Mouse (Mus musculus): ENCODE measurements around the gene Gm8369.
"Not testable (repeated sequence)": the region's sequence is repeated elsewhere in the genome, so short reads cannot be mapped to it uniquely, and the experiment has no call there.

The Gm8369 gene

DNA sequence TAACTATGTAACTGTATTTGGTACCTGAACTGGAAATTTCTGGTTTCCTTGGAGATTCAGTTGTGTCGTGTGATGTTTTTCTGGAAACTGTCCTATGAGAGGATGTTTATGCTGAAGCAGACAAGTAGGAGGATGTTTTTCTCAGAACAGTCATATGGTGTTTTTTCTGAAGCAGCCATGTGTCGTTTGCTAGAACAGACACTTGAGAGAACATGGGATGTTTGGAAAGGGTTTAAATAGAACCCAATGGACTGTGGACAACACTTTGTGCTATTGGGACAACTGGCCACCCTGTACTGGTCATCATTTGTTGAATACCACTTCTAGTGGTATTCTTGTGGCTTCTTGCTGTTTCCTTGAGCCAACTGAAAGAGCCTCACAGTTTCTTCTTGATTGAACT is at the start of gene Gm8369:
Gene Gm8369, plus strand, starts transcription at position 193 of the 400 bp plus-strand sequence.
- no peak for DNase-seq (ENCODE audit: extremely low read depth, insufficient read length, low spot score)

DNA sequence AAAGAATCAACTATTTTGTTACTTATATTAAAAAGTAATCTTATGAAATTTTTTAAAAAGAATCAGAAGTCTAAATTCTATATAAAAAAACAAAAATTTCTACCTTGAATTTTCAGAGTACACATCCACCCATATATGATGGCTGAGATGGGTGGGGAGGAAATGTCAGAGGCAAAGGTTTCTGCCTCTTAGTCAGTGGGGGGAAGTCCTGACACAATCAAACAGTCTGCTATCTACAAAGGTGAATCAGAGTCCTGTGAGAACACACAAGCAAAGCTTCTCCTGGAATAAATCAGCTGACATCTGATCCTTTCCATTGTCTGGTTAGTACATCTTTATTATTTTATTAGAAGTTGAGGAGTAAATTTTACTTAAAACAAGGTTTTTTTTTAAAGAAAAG is 42.4 kb upstream of the Gm8369 start, which contains the start of gene Ms4a4b:
Gene Ms4a4b, plus strand, starts transcription at position 216 of the 400 bp plus-strand sequence.
- DNase-seq (ENCODE audit: extremely low read depth, insufficient read length, low spot score) = no peak

GRCm38 (mm10) chr19:11443964-11444363 is 41.8 kb upstream of the Gm8369 start:
- no peak for DNase-seq (ENCODE audit: extremely low read depth, insufficient read length, low spot score)

DNA sequence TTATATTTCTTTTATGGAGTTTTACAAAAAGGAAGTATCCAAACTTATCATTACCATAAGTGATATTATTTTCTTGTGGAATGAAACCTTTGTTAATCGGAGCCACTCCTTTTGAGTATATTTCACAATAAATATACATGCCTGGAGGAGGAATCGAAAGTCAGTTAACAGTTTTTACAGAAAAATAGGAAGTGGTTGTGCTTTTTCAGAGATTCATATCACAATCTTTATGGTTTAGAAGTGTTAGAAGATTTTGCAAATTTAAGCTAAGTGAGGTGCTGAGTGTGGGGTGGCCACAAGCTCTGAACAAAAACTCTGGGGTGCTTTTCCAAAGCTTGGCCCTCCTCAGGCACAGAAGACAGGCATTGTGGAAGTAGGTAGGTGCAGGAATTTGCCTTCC is 38.5 kb upstream of the Gm8369 start:
- DNase-seq (ENCODE audit: extremely low read depth, insufficient read length, low spot score) = no peak

DNA sequence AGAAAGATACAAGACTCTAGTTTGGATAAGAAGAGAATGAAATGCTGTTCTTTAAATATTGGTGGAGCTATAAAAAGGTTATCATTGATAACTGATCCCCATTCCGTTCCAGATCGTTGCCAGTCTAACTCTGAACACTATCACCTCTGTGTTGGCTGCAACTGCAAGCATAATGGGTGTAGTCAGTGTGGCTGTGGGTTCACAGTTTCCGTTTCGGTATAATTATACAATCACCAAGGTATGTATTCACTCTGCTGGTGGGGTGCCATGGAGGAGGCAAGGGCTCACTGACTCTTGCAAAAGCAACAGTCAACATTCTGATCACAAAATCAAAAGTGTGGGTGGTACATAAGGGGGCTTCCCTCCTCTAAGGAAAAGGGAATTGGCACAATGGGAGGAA is 26.7 kb upstream of the Gm8369 start:
- not testable (repeated sequence) for DNase-seq (ENCODE audit: extremely low read depth, insufficient read length, low spot score)

GRCm38 (mm10) chr19:11464795-11465194 is 20.9 kb upstream of the Gm8369 start:
- not testable (repeated sequence) for DNase-seq (ENCODE audit: extremely low read depth, insufficient read length, low spot score)

DNA sequence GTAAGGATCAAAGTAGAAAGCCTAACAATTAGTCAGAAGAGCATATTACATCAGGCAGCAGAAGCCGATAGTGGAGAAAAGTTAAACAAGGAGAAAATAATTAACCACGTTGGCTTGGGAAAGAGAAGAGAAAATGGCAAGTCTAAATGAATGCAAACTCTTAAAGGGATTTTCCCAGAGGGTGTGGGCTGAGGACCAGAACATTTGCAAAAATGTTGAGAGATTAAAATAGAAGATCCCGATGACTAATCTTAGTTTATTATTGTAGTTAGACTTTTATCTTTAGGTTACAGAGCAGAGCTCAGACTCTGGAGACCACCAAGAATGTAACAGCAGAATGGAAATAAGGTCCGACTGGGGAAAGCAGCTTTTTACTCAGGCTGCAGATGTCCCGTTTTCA is 19.3 kb upstream of the Gm8369 start:
- no peak for DNase-seq (ENCODE audit: extremely low read depth, insufficient read length, low spot score)

- DNase-seq (ENCODE audit: extremely low read depth, insufficient read length, low spot score) = not testable (repeated sequence)
These were observed 17.4 kb upstream of the Gm8369 start for GRCm38 (mm10) chr19:11468361-11468760.

DNA sequence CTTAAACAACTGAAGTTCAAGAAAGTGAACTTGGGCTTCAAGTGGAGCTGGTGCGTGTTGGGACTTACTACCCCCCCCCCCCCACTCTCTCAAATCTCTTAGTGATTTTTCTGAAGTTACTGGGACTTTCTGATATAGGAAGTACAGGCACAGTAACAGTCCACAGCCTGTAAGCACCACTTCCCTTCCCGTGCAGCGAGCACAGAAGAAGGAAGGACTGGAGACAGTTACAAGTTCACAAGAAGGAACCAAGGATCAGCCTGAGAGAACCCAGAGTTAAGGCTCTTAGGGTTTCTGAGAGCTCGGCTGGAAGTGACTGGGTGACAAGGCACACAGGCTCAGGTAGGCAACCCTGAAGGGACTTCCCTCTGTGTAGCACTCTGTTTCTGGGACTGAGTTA is 16.5 kb upstream of the Gm8369 start, which contains the start of gene Ms4a6c:
Gene Ms4a6c, plus strand, starts transcription at position 152 of the 400 bp plus-strand sequence.
- not testable (repeated sequence) for DNase-seq (ENCODE audit: extremely low read depth, insufficient read length, low spot score)

DNA sequence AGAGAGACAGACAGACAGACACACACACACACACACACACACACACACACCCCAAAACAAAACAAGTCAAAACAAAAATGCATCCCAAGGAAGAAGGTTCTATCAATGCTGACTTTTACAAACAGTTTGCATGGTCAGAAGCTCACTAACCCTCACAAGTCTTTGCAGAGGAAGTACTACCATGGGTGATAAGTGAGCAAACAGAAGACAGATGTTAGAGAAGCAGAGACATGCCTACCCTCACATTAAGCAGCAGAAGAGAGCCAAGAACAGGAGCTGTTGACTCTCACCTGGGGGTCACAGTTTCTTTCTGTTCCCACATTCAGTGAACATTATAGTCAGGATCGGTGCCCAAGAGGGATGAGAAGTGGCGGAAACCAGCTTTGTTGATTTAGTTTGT is 6.0 kb upstream of the Gm8369 start:
- DNase-seq (ENCODE audit: extremely low read depth, insufficient read length, low spot score) = no peak

DNA sequence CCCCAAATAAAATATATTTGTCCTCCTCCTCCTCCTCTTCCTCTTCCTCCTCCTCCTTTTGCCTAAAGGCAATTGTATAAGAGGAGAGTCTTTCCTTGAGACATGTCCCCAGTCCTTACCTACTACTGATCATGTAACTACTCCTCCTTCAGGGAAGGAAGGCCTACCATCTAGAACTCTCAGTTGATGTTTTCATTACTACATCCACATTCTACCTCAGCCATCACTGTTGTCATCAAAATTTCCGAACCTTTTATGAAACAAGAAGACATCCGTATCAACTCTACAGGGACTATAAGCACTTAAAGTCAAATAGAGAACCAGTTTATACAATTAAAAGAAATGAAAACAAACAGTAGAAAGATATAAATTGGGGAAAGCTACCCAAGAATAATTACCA is 3.1 kb upstream of the Gm8369 start:
- no peak for DNase-seq (ENCODE audit: extremely low read depth, insufficient read length, low spot score)

- DNase-seq (ENCODE audit: extremely low read depth, insufficient read length, low spot score) = no peak
These were observed 1.8 kb upstream of the Gm8369 start for GRCm38 (mm10) chr19:11483941-11484340.

GRCm38 (mm10) chr19:11484388-11484787 is 1.4 kb upstream of the Gm8369 start:
- no peak for DNase-seq (ENCODE audit: extremely low read depth, insufficient read length, low spot score)

GRCm38 (mm10) chr19:11485266-11485665 is 472 bp upstream of the Gm8369 start:
- DNase-seq (ENCODE audit: extremely low read depth, insufficient read length, low spot score) = no peak

- DNase-seq (ENCODE audit: extremely low read depth, insufficient read length, low spot score) = no peak
These were observed 861 bp downstream of the Gm8369 start for GRCm38 (mm10) chr19:11486599-11486998.

DNA sequence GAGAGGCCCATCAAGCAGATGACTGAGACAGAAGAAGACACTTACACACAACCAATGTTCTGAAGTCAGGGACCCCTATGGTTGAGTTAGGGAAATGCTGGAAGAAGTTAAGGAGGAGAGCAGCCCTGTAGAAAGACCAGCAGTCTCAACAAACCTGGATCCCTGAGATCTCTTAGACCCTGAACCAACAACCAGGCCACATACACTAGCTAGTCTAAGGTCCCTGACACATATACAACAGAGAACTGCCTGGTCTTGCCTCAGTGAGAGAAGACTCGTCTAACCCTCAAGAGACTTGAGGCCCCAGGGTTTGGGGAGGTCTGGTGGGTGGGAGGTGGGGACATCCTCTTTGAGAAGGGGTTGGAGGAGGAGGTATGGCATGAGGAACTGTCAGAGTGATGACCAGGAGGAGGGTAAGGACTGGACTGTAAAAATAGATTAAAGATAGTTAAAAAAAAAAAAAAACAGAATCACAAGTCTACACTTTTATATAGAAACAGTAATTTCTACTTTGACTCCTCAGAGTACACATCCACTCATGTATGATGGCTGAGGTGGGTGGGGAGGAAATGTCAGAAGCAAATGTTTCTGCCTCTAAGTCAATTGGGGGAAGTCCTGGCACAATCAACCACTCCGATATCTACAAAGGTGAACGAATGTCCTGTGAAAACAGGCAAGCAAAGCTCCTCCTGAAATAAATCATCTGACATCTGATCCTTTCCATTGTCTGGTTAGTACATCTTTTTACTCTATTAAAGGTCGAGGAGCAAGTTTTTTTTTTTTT is 5.9 kb downstream of the Gm8369 start:
- DNase-seq (ENCODE audit: extremely low read depth, insufficient read length, low spot score) = no peak

DNA sequence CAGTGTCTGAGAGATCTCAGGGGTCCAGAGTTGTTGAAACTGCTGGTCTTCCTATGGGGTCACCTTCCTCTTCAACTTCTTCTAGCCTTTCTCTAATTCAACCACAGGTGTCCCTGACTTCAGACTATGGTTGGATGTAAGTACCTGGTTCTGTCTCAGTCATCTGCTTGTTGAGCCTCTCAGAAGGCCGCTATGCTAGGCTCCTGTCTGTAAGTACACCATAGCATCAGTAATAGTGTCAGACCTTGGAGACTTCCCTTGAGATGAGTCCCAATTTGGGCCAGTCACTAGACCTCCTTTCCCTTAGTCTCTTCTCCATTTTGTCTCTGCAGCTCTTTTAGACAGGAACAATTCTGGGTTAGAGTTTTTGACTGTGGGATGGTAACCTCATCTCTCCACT is 6.9 kb downstream of the Gm8369 start:
- no peak for DNase-seq (ENCODE audit: extremely low read depth, insufficient read length, low spot score)

- no peak for DNase-seq (ENCODE audit: extremely low read depth, insufficient read length, low spot score)
These were observed 8.8 kb downstream of the Gm8369 start for GRCm38 (mm10) chr19:11494519-11494918.

GRCm38 (mm10) chr19:11496361-11496760 is 10.6 kb downstream of the Gm8369 start:
- no peak for DNase-seq (ENCODE audit: extremely low read depth, insufficient read length, low spot score)

DNA sequence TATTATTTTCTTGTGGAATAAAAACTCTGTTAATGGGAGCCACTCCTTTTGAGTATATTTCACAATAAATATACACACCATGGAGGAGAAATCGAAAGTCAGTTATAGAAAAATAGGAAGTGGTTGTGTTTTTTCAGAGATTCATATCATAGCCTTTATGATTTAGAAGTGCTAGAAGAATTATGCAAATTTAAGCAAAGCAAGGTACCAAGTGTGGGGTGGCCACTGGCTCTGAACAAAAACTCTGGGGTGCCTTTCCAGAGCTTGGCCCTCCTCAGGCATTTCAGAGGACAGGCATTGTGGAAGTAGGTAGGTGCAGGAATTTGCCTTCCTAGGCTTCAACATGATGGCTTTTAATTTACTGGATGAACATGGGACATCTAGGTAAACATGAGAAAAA is 11.6 kb downstream of the Gm8369 start:
- DNase-seq (ENCODE audit: extremely low read depth, insufficient read length, low spot score) = not testable (repeated sequence)

DNA sequence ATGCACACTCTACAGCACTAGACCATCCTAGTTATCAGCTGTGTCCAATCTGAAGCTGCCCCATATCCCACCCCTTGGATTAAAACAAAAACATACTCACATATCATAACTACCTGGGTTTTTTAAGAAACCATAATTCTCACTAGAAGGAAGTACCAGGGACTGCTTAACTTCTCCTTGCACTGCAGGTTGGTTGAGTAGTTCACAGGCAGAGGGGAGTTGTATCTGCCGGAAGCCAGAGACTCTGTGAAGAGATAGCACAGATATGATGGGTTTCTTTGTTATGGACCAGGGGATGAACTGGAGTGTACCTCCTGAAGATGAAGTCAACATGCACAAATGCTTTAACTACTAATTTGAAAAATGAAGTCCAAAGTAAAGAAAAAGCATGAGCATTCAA is 15.1 kb downstream of the Gm8369 start:
- no peak for DNase-seq (ENCODE audit: extremely low read depth, insufficient read length, low spot score)

GRCm38 (mm10) chr19:11501326-11501725 is 15.6 kb downstream of the Gm8369 start:
- DNase-seq (ENCODE audit: extremely low read depth, insufficient read length, low spot score) = no peak

DNA sequence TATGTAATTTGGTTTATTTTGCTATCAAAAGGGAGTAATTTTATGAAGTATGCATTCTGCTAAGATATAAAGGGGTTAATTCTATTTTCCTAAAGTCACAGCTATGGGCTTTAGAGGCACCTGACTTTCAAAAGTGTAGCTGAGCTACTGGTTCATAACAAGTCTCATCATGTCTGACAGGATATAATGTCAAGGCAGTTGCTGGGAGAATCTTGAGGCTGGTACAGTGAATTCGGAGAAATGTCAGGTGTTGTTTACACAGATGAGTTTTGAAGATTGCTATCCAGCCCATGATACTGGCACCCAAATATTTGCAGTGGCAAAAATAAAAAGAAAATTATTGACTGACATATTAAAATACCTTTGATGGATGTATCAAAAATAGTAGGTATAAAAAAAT is 19.1 kb downstream of the Gm8369 start:
- no peak for DNase-seq (ENCODE audit: extremely low read depth, insufficient read length, low spot score)
